Mouse (Mus musculus) small intestine, adult 2 months (tissue): ENCODE results near the gene Pde9a.

Source experiments
- CTCF ChIP-seq: fragments of 200-500 bp; IDR thresholded peaks from 2 replicates; pipeline ENCODE4 v1.5.1; 2012; ENCODE audit warnings: low read depth, mild to moderate bottlenecking, control low read depth, inconsistent platforms, low read length, moderate library complexity, mixed read lengths; ENCODE audit not compliant: insufficient replicate concordance, insufficient read length; ENCODE audit errors: extremely low read depth
- POLR2A ChIP-seq: fragments of 200-500 bp; IDR thresholded peaks from 2 replicates; pipeline ENCODE4 v1.6.1; 2012; ENCODE audit warnings: low read depth, mild to moderate bottlenecking, control low read depth, inconsistent platforms, low read length, moderate library complexity

GRCm38 (mm10) chr17:31392041-31392440 lies 6.0 kb downstream of the Pde9a start:
- TF ChIP-seq CTCF (no peak), POLR2A (no peak)
